Mouse (Mus musculus) mouse trophoblast stem cell (cell line): ENCODE measurements around the gene C1rl.
"Not testable (repeated sequence)": the region's sequence is repeated elsewhere in the genome, so short reads cannot be mapped to it uniquely, and the experiment has no call there.

ENCODE experiments used
- in situ Hi-C, 2 experiments: fragments of 300-500 bp; cut with MseI, MboI; formaldehyde crosslinking; loops; 2 replicates in 1 of 2; 3 replicates in 1 of 2; pipeline ENCODE4 v1.15.1; 2025

The C1rl gene

DNA sequence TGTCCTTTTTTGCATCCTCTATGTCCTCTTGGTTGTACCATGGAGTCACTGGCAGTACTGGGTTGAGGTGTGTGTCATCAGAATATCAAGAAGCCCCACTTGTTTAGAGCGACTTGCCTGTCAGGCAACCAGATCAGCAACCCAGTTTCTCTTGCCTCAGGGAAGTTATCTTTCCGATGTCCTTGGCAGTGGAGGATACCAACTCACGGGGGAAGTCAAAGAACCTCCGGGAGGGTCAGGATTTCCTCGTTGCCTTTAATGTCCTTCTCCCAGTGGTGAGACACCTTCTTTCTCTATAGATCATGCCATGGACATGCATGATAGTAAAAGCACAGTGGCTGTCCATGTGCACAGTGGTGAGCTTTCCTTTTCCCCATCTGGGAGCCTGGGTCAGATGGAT is 9.1 kb downstream of the C1rl start:
- in situ Hi-C loops = no loop called here

DNA sequence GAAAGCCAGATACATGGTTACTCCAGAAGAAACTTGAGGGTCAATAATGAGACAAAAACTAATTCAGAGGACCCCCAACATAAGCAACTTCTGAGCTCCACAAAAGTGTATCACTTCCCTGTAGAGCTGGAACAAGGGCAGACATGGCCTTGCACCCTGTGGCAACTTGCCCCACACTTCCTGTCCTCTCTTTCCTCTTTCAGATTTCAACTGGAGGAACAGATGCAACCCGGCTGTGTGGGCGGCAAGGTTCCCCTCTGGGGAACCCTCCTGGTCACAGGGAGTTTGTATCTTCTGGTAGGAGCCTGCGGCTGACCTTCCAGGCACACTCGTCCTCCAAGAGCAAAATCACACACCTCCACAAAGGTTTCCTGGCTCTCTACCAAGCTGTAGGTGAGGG is 12.1 kb downstream of the C1rl start:
- in situ Hi-C loops = no loop called here

DNA sequence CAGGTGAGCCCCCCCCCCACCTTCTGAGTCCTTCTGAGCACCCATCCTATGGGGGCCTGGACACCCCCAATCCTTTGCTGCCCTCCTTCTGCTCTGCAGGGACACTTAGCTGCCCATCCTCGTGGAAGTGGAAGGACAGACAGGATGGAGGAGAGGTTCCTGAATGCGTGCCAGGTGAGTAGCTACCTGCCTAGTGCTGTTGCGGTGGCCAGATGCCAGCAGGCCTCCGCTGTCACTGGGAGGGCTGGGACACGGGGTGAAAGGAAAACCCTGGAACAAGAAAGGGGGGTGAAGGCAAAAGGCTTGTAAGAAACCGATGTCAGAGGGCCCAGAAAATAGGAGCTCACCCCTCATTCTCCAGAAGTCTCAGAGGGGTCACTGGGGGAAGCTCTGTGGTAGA is 14.1 kb downstream of the C1rl start:
- in situ Hi-C loops = no loop called here

GRCm38 (mm10) chr6:124508292-124508691 is 15.4 kb downstream of the C1rl start:
- in situ Hi-C loops = no loop called here

GRCm38 (mm10) chr6:124509192-124509591 is 16.3 kb downstream of the C1rl start:
- in situ Hi-C loops = not testable (repeated sequence)

GRCm38 (mm10) chr6:124511936-124512335 is 19.0 kb downstream of the C1rl start:
- in situ Hi-C loops = no loop called here

GRCm38 (mm10) chr6:124512355-124512836 is 19.5 kb downstream of the C1rl start, which contains the start of gene C1ra:
C1ra (plus strand) TSS chr6:124512405.
- in situ Hi-C loops = no loop called here

DNA sequence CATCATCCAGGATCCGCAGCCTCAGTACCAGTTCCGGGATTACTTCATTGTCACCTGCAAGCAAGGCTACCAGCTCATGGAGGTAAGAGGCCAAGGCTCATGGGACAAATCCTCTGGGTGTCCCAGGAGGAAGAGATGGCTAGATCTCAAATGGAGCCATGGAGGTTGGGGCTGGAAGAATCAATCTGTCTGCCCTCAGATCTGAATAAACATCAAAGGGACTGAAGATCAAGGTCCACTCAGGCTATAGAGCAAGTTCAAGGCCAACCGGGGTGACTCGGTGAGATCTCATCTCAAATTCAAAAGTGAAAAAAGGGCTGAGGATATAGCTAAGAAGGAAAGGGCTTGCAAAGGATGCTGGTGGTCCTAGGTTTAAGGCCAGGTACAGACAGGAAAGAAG is 24.8 kb downstream of the C1rl start:
- in situ Hi-C loops = loop anchor here in 1 of 2 experiments (5.0 kb wide), 1 partner anchor 55 kb away; the partner anchor contains the start of gene C1rb

DNA sequence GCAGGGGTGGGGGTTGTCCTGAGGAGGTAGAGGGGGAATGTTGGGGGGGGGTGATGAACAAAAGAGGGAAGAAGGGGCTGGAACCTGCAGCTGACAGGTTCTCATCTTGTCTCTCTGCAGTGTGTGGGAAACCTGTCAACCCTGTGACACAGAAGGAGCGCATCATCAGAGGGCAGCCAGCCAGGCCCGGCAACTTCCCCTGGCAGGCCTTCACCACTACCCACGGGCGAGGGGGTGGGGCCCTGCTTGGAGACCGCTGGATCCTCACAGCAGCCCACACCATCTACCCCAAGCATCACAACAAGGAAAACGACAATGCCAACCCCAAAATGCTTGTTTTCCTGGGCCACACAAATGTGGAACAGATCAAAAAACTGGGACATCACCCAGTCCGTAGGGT is 29.2 kb downstream of the C1rl start:
- in situ Hi-C loops = not testable (repeated sequence)

GRCm38 (mm10) chr6:124527881-124528280 is 35.0 kb downstream of the C1rl start:
- in situ Hi-C loops = no loop called here

DNA sequence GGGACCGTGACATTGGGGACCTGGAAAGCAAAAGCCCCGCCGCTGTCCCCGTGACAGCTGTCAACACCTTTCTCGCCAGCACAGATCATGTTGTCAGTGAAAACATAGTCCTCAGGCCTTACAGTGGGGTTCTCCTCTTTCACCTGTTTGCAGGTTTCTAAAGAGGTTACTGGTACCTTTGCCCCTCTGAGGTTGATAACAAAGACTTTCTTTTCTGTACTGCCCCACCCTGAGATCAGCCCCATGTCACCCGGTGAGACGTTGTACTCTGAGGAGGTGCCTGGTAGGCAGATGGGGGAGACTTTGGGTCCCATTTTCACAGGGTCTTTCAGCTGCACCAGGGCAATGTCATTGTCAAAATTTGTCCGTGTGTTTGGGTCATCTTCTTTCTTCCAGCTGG is 38.2 kb downstream of the C1rl start:
- in situ Hi-C loops = no loop called here

DNA sequence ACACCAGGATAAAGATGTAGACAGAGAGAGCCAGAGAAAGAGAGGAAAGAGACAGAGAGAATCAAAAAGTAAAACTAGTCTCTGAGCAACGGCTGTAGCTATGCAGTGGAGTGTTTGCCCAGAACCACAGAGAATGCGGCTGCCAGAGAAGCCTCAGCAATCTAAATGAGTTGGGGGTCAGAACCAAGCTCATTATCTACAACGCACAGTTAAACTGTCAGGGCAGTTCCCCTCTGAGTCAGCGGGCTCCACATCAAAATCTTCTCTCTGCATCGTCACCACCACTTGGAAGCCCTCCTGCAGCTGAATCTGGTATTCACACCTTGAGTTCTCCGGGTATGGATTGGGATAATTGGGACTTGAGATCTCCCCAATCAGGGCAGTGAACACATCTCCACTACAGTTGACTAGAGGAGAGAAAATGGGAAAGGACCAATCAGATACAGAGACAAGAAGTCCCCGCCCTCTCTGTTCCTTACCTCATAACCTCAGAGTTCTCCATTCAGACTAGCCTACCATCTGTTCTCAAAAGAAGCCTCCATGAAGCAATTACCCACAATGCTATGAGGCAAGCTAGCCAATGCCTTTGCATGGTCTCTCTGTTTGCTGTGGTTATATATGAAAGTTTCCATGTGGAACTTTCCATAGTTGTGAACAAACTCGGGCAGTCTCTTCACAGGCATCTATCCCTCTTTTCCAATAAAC is 43.4 kb downstream of the C1rl start:
- in situ Hi-C loops = not testable (repeated sequence)

- in situ Hi-C loops = loop anchor here (10.0 kb wide), 1 partner anchor 46 kb away; the partner anchor contains the start of gene C1rl (in 2 of the 2)
These were observed 48.3 kb downstream of the C1rl start for GRCm38 (mm10) chr6:124541176-124541575.

- in situ Hi-C loops = loop anchor here (10.0 kb wide), 1 partner anchor 47 kb away; the partner anchor contains the start of gene C1rl (in 2 of the 2)
These were observed 49.4 kb downstream of the C1rl start, which contains the start of gene C1s1 for GRCm38 (mm10) chr6:124542284-124542683. C1s1 (minus strand) TSS chr6:124542359.

DNA sequence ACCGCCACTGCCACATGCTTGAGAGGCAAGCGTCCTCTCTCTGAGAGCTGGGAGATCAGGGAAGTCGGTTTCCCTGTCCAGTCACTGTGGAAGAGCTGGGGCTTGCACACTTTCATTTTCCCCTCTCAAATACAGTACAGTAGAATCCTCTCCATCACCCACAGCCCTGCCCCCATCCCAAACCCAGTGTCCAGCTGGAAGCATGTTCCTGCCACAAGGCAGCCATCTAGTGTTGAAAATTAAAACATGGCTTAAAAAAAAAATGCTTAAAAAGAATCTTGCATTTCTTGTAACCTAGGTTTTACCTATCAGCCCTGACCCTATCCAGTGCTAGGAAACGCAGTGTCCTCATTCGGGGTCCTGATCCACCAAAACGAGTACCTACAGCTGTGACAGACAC is 51.6 kb downstream of the C1rl start:
- in situ Hi-C loops = loop anchor here (10.0 kb wide), 1 partner anchor 50 kb away; the partner anchor contains the start of gene C1rl (in 2 of the 2)

- in situ Hi-C loops = loop anchor here (10.0 kb wide), 1 partner anchor 51 kb away; the partner anchor contains the start of gene C1rl (in 2 of the 2)
These were observed 52.5 kb downstream of the C1rl start for GRCm38 (mm10) chr6:124545425-124545824.

GRCm38 (mm10) chr6:124547979-124548378 is 55.1 kb downstream of the C1rl start:
- in situ Hi-C loops = loop anchor here (10.0 kb wide), 1 partner anchor 53 kb away; the partner anchor contains the start of gene C1rl (in 2 of the 2)

- in situ Hi-C loops = loop anchor here (10.0 kb wide), 1 partner anchor 54 kb away; the partner anchor contains the start of gene C1rl (in 2 of the 2)
These were observed 56.2 kb downstream of the C1rl start for GRCm38 (mm10) chr6:124549023-124549550.

- in situ Hi-C loops = no loop called here
These were observed 59.9 kb downstream of the C1rl start for GRCm38 (mm10) chr6:124552766-124553165.

DNA sequence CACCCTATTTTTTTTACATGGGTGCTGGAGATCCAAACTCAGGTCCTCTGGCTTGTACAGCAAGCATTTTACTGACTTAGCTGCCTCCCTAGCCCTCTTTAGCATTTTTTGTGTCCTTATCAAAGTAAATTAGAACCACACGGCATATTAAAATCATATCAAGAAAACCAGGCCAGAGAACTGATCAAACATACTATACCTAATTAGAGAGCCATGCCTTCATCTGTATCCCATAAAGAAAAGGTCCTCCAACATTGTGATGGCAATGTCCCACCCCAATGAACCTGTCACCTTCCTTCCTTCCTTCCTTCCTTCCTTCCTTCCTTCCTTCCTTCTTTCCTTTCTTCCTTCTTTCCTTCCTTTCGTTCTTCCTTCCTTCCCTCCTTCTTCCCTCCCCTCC is 63.0 kb downstream of the C1rl start:
- in situ Hi-C loops = not testable (repeated sequence)
